Mouse (Mus musculus) c-Kit-positive CD71-positive TER-119-negative erythroid progenitor cells, embryonic 14.5 days (primary cell): ENCODE data around the gene Gm20920.
"Not testable (repeated sequence)": the region's sequence is repeated elsewhere in the genome, so short reads cannot be mapped to it uniquely, and the experiment has no call there.

Experiments used
- DNase-seq: peaks from one replicate; pipeline ENCODE4 v3.0.0-alpha.2; 2013; ENCODE audit warnings: low read depth

Gene Gm20920

DNA sequence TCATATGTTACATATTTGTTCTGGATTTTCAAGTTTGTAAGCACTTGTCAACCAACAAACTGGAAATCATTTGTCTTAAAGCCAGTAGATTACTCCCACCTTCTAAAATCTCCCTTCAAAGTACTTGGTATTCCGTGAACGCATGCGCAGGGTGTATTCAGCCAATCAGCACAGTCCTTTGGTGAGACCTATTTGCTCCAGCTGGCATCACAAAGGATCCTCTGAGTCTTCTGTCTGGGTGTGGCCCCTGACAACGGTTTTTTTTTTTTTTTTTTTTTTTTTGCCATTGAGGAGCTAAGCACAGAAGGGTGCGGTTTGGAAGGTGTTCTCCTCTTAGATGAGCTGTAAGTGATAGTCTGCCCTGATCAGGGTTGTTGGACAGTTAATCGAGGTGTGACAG, at the start of gene Gm20920:
TSS of gene Gm20920 (plus strand) at position 301 of the 400 bp plus-strand sequence.
- not testable (repeated sequence) for DNase-seq
